Mouse (Mus musculus): ENCODE measurements around the gene Zfhx3. TPM values are rescaled to one million over a fixed set of nuclear protein-coding genes. Genes with fewer than 3 reads are reported as not detected.

Zfhx3 gene
- polyA plus RNA-seq, 2 experiments: 0.25 to 0.65 TPM

GRCm38 (mm10) chr8:108743238-108743637, 800.8 kb downstream of the Zfhx3 start:
- no peak overlapping the region for H3K4me3 ChIP-seq (ENCODE audit: insufficient read depth in 1 of 2, low read depth in 2 of 2, low read length in 2 of 2)

GRCm38 (mm10) chr8:108745551-108745950, 803.1 kb downstream of the Zfhx3 start:
- no peaks in the 10 kb centered on the region for H3K9me3 ChIP-seq (ENCODE audit: control insufficient read depth, low read length)
- H3K4me3 ChIP-seq (ENCODE audit: insufficient read depth in 1 of 2, low read depth in 2 of 2, low read length in 2 of 2): no peak overlapping the region
- no peaks in the 10 kb centered on the region for H3K36me3 ChIP-seq (replicated peaks; ENCODE audit: control insufficient read depth, insufficient read depth, low read depth)
- H3K27me3 ChIP-seq (ENCODE audit: control insufficient read depth, insufficient read depth, low read length): no peaks in the 10 kb centered on the region
- ATAC-seq (ENCODE audit: insufficient read depth): no peak
- no peak overlapping the region for H3K27ac ChIP-seq
- WGBS (ENCODE audit: insufficient replicate concordance): 60% methylated on average over 7 of the region's 7 CpGs
- peaks cover 0 to 15% of the 10 kb centered on the region in 2 experiments; a peak in 2 of 4 replicates for H3K4me1 ChIP-seq (replicated peaks; ENCODE audit: control insufficient read depth in 2 of 2, insufficient read depth in 2 of 2, low read length in 1 of 2)
- DNase-seq (ENCODE audit: low read depth in 3 of 3, low spot score in 3 of 3): no peak
- no peak overlapping the region for H3K9ac ChIP-seq (replicated peaks)
- TF ChIP-seq EP300 (IDR thresholded peaks at IDR 0.05; ENCODE audit: low read depth) (no peak), CTCF (IDR thresholded peaks at IDR 0.05; ENCODE audit: low read depth) (no peak)
- H3K4me2 ChIP-seq (ENCODE audit: low read depth): no peak overlapping the region

More at GRCm38 (mm10) chr8:108743238-108743637, 800.8 kb downstream of the Zfhx3 start:
- H3K9ac ChIP-seq (replicated peaks): no peak overlapping the region
- TF ChIP-seq EP300 (IDR thresholded peaks at IDR 0.05; ENCODE audit: low read depth) (no peak), CTCF (IDR thresholded peaks at IDR 0.05; ENCODE audit: low read depth) (no peak)
- ATAC-seq (ENCODE audit: insufficient read depth): no peak
- no peaks in the 10 kb centered on the region for H3K9me3 ChIP-seq (ENCODE audit: control insufficient read depth, low read length)
- H3K4me1 ChIP-seq (replicated peaks; ENCODE audit: control insufficient read depth in 2 of 2, insufficient read depth in 2 of 2, low read length in 1 of 2): peaks cover 0 to 12% of the 10 kb centered on the region in 2 experiments; a peak in 2 of 4 replicates
- no peak overlapping the region for H3K4me2 ChIP-seq (ENCODE audit: low read depth)
- no peak overlapping the region for H3K27ac ChIP-seq
- WGBS (ENCODE audit: insufficient replicate concordance): 23% methylated on average over 7 of the region's 7 CpGs
- no peak for DNase-seq (ENCODE audit: low read depth in 3 of 3, low spot score in 3 of 3)
- no peaks in the 10 kb centered on the region for H3K27me3 ChIP-seq (ENCODE audit: control insufficient read depth, insufficient read depth, low read length)
- no peaks in the 10 kb centered on the region for H3K36me3 ChIP-seq (replicated peaks; ENCODE audit: control insufficient read depth, insufficient read depth, low read depth)

- no peaks in the 10 kb centered on the region for H3K9me3 ChIP-seq (ENCODE audit: control insufficient read depth, low read length)
- TF ChIP-seq EP300 (IDR thresholded peaks at IDR 0.05; ENCODE audit: low read depth) (no peak), CTCF (IDR thresholded peaks at IDR 0.05; ENCODE audit: low read depth) (no peak)
These were observed 805.7 kb downstream of the Zfhx3 start for GRCm38 (mm10) chr8:108748095-108748494.

GRCm38 (mm10) chr8:108748851-108749376, 806.5 kb downstream of the Zfhx3 start:
- H3K4me1 ChIP-seq (replicated peaks; ENCODE audit: control insufficient read depth in 2 of 2, insufficient read depth in 2 of 2, low read length in 1 of 2): peaks cover 0 to 15% of the 10 kb centered on the region in 2 experiments; a peak in 2 of 4 replicates
- ATAC-seq (ENCODE audit: insufficient read depth) (peak; percentile 28; the same call in 1 of the 2 replicates), DNase-seq (ENCODE audit: low read depth in 3 of 3, low spot score in 3 of 3) (peak in 1 of 3 experiments; percentile 27)
- 13% methylated on average over 6 of the region's 6 CpGs for WGBS (ENCODE audit: insufficient replicate concordance)
- no peaks in the 10 kb centered on the region for H3K36me3 ChIP-seq (replicated peaks; ENCODE audit: control insufficient read depth, insufficient read depth, low read depth)
- no peak overlapping the region for H3K4me2 ChIP-seq (ENCODE audit: low read depth)
- H3K9ac ChIP-seq (replicated peaks): no peak overlapping the region
- no peak overlapping the region for H3K4me3 ChIP-seq (ENCODE audit: insufficient read depth in 1 of 2, low read depth in 2 of 2, low read length in 2 of 2)
- H3K9me3 ChIP-seq (ENCODE audit: control insufficient read depth, low read length): no peaks in the 10 kb centered on the region
- H3K27me3 ChIP-seq (ENCODE audit: control insufficient read depth, insufficient read depth, low read length): no peaks in the 10 kb centered on the region
- no peak overlapping the region for H3K27ac ChIP-seq
- 0 out of 2 replicates have a peak, but pooled peaks have one; percentile 17 for TF ChIP-seq CTCF (IDR thresholded peaks at IDR 0.05; ENCODE audit: low read depth)
- TF ChIP-seq EP300 (IDR thresholded peaks at IDR 0.05; ENCODE audit: low read depth): no peak

More at GRCm38 (mm10) chr8:108748095-108748494, 805.7 kb downstream of the Zfhx3 start:
- 8% methylated on average over 11 of the region's 11 CpGs for WGBS (ENCODE audit: insufficient replicate concordance)
- Histone ChIP-seq H3K9ac (replicated peaks) (no peak overlapping the region), H3K27ac (no peak overlapping the region), H3K4me3 (ENCODE audit: insufficient read depth in 1 of 2, low read depth in 2 of 2, low read length in 2 of 2) (no peak overlapping the region), H3K4me1 (replicated peaks; ENCODE audit: control insufficient read depth in 2 of 2, insufficient read depth in 2 of 2, low read length in 1 of 2) (peaks cover 0 to 15% of the 10 kb centered on the region in 2 experiments; a peak in 2 of 4 replicates), H3K27me3 (ENCODE audit: control insufficient read depth, insufficient read depth, low read length) (no peaks in the 10 kb centered on the region), H3K36me3 (replicated peaks; ENCODE audit: control insufficient read depth, insufficient read depth, low read depth) (no peaks in the 10 kb centered on the region), H3K4me2 (ENCODE audit: low read depth) (peak overlapping the region; percentile 20; the same call in 1 of the 2 replicates)
- DNase-seq (ENCODE audit: low read depth in 3 of 3, low spot score in 3 of 3): no peak
- no peak for ATAC-seq (ENCODE audit: insufficient read depth)

- 76% methylated on average over 9 of the region's 9 CpGs for WGBS (ENCODE audit: insufficient replicate concordance)
- Histone ChIP-seq H3K4me1 (replicated peaks; ENCODE audit: control insufficient read depth in 2 of 2, insufficient read depth in 2 of 2, low read length in 1 of 2) (peaks cover 0 to 15% of the 10 kb centered on the region in 2 experiments; a peak in 2 of 4 replicates), H3K9me3 (ENCODE audit: control insufficient read depth, low read length) (no peaks in the 10 kb centered on the region), H3K4me3 (ENCODE audit: insufficient read depth in 1 of 2, low read depth in 2 of 2, low read length in 2 of 2) (no peak overlapping the region), H3K27ac (no peak overlapping the region), H3K4me2 (ENCODE audit: low read depth) (no peak overlapping the region), H3K27me3 (ENCODE audit: control insufficient read depth, insufficient read depth, low read length) (no peaks in the 10 kb centered on the region), H3K9ac (replicated peaks) (no peak overlapping the region), H3K36me3 (replicated peaks; ENCODE audit: control insufficient read depth, insufficient read depth, low read depth) (no peaks in the 10 kb centered on the region)
- TF ChIP-seq CTCF (IDR thresholded peaks at IDR 0.05; ENCODE audit: low read depth): no peak
- TF ChIP-seq EP300 (IDR thresholded peaks at IDR 0.05; ENCODE audit: low read depth): no peak
- DNase-seq (ENCODE audit: low read depth in 3 of 3, low spot score in 3 of 3) (no peak), ATAC-seq (ENCODE audit: insufficient read depth) (no peak)
These were observed 808.4 kb downstream of the Zfhx3 start for GRCm38 (mm10) chr8:108750806-108751205.

All from liver, embryonic 14.5 days (tissue).